Mouse (Mus musculus): ENCODE results near the gene Spint3.

Gene Spint3

GRCm38 (mm10) chr2:164549963-164550894 is 23.0 kb downstream of the Spint3 start:
- no peak for DNase-seq (ENCODE audit: low spot score in 2 of 2)

- DNase-seq (ENCODE audit: low spot score in 2 of 2) = no peak
Observed at GRCm38 (mm10) chr2:164549338-164549737, 23.9 kb downstream of the Spint3 start.

- no peak for DNase-seq (ENCODE audit: low spot score in 2 of 2)
Observed at GRCm38 (mm10) chr2:164544454-164545097, 28.7 kb downstream of the Spint3 start.

- DNase-seq (ENCODE audit: low spot score in 2 of 2) = no peak
Observed at GRCm38 (mm10) chr2:164543745-164544144, 29.5 kb downstream of the Spint3 start.

- DNase-seq (ENCODE audit: low spot score in 2 of 2) = no peak
Observed at GRCm38 (mm10) chr2:164542598-164542997, 30.7 kb downstream of the Spint3 start.

GRCm38 (mm10) chr2:164542132-164542531 is 31.1 kb downstream of the Spint3 start:
- DNase-seq (ENCODE audit: low spot score in 2 of 2) = no peak

- no peak for DNase-seq (ENCODE audit: low spot score in 2 of 2)
Observed at GRCm38 (mm10) chr2:164540652-164541427, 32.4 kb downstream of the Spint3 start.

- no peak for DNase-seq (ENCODE audit: low spot score in 2 of 2)
Observed at GRCm38 (mm10) chr2:164537003-164537402, 36.3 kb downstream of the Spint3 start.

GRCm38 (mm10) chr2:164534315-164534714 is 38.9 kb downstream of the Spint3 start:
- DNase-seq (ENCODE audit: low spot score in 2 of 2) = no peak

- peak; percentile 61 to 83 for DNase-seq (ENCODE audit: low spot score in 2 of 2)
Observed at GRCm38 (mm10) chr2:164531169-164531568, 42.1 kb downstream of the Spint3 start.

GRCm38 (mm10) chr2:164528557-164528956 is 44.7 kb downstream of the Spint3 start:
- DNase-seq (ENCODE audit: low spot score in 2 of 2) = no peak

- no peak for DNase-seq (ENCODE audit: low spot score in 2 of 2)
Observed at GRCm38 (mm10) chr2:164523301-164523773, 49.9 kb downstream of the Spint3 start.

- DNase-seq (ENCODE audit: low spot score in 2 of 2) = peak in 1 of 2 experiments; percentile 33
Observed at GRCm38 (mm10) chr2:164522280-164522679, 51.0 kb downstream of the Spint3 start.

- peak; percentile 20 to 63 for DNase-seq (ENCODE audit: low spot score in 2 of 2)
Observed at GRCm38 (mm10) chr2:164521841-164522240, 51.4 kb downstream of the Spint3 start.

GRCm38 (mm10) chr2:164520782-164521181 is 52.5 kb downstream of the Spint3 start:
- DNase-seq (ENCODE audit: low spot score in 2 of 2) = peak; percentile 26 to 65

Measured in spleen, postnatal 10 days (tissue).